Mouse (Mus musculus): Measurements from ENCODE around the gene Ccdc113. TPM values are rescaled to one million over a fixed set of nuclear protein-coding genes. Genes with fewer than 3 reads are reported as not detected.
A peak's percentile ranks its signal among the peaks of the same experiment; 100 is the strongest.

Ccdc113 gene
- total RNA-seq, 2 experiments from 2014 or later = 0.23 TPM; not detected in 1

DNA sequence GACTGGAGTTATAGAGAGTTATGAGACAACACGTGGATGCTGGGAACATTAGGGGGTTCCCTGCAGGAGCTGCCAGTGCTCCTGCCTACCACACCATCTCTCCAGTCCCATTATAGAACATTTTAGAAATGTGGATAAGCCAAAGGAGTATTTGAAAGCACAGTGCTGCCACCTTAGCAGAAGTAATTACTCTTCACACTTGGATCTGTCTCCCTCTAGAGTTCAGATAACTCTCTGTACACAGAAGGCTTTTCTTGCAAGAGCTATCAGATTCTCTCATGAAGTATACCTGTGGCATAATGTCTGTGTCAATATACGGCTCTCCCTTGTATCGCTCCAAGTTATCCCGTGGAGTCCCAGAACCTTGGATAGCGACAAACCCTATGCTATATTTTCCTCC is 5.6 kb downstream of the Ccdc113 start:
- no peak for DNase-seq

DNA sequence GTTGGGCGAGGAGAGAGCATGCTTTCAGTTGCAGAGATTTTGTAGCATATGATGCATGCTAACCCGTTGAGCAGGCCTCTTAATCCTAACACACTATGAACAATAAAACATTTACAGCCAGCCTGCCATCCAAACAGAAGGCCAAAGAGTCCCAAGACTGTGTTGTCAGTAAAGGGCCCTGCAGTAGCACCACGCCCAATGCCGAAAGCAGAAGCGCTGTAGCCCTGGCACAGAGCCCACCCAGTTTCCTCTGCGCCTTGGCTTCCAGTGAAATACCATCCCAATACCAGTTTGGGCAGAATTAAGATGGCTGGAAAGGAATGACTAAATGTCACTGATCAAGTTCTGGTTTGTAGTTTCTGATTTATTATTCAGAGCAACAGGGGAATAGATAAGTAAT is 8.3 kb downstream of the Ccdc113 start:
- DNase-seq = no peak

DNA sequence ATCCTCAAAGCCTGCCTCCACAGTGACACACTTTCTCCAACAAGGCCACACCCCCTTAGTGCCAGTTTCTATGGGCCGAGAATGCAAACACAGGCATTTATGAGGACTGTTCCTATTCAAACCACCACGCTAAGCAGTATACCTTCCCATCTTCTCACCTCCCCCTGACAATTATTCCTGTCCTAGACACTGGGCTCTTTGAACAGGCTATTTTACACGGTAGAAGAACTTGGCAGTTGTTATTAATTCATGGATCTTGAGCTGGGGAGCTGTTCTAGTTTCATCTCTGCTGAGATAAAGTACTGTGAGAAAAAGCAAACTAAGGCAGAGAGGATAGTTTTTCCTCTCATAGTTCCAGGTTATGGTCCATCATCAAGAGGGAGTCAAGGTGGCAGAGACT is 9.2 kb downstream of the Ccdc113 start:
- DNase-seq = no peak

DNA sequence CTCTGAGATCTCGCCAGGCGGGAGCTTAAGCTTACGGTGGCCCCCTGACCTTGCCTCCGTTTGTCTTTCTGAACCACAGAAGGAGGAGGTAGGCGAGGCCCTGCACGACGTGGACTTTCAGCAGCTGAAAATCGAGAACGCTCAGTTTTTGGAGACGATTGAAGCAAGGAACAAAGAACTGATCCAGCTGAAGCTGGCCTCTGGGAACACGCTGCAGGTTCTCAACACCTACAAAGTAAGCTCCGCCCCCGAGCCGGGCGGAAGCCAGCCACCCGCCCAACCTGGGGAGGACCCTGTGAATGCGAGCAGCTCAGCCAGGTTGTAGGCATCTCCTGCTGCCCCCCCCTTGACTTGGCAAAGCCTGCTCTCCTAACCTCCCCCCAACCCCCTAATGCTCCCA is 11.9 kb downstream of the Ccdc113 start:
- no peak for DNase-seq

DNA sequence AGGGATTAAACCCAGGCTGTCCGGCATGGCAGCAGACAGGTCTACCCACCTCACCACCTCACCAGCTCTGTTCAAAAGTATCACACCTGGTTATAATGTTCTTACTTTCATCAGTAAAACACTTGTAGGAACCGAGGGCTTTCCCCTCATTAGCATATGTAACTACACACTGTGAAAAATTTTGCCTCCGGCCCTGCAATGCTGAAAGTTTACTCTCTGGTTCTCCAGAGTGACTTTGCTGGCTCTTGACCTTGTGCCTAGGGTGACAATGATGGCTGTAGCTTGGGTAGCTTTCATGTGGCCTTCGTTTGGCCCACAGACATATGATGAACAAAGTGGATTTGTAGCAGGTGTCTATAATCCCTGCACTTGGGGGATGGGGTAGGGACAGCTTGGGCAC is 13.1 kb downstream of the Ccdc113 start:
- no peak for DNase-seq

DNA sequence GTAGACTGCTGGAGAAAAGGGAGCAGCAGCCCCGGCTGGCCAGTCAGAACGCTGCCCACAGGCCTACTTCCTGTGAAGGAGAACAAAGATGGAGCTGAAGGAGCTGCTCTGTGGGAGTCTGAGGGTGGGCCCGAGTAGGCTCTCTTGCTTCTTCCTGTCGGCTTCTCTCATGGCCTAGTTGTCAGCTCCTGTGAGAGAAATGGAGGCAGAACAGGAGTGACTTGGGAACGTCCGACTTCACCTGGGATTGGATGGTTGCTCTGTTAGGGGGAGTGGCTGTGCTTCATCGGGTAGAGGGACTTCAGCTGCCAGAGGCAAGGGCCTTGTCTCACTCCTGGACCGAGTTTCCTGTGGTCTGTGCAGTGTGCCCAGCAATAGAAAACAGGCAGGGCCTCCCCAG is 14.0 kb downstream of the Ccdc113 start:
- no peak for DNase-seq

DNA sequence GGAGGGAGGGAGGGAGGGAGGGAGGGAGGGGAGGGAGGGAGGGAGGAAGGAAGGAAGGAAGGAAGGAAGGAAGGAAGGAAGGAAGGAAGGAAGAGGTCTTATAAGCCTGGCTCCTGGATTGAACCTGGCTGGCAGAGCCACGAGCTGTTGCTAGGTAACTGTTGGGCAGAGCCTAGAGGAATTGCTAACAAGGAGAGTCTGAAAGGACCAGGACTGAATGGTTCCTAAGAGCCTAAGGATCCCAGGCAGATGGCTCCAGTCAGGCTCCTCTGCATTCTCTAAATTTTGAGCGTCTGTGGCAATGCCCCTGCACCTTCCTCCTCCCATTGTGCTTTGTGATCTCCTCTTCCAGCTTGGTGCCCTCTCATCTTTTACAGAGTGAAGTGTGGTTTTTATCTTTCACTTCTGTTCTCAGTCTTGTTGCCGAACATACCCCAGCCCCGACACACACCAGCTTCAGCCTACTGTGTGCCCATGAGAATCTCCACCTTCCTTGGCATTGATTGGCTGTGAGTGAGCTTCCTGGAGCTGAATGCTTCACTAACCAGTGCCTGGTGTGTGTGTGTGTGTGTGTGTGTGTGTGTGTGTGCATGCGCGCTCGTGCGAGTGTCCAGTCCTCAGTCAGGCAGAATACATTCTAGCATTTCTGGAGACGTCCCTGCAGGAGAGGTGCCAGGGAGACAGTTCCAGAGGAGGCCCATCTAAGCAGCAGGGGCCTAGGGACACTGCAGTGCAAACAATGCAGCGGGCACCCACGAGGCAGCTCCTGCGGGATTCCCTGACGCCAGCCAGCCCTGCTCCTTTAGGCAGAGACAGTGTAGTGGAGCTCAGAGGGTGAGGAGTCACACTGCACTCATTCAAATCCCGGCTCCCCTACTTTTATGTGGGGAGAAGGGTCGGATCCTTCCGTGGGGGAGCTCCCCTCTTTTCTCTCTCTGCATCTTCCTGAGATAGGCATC is 16.3 kb downstream of the Ccdc113 start:
- no peak for DNase-seq

DNA sequence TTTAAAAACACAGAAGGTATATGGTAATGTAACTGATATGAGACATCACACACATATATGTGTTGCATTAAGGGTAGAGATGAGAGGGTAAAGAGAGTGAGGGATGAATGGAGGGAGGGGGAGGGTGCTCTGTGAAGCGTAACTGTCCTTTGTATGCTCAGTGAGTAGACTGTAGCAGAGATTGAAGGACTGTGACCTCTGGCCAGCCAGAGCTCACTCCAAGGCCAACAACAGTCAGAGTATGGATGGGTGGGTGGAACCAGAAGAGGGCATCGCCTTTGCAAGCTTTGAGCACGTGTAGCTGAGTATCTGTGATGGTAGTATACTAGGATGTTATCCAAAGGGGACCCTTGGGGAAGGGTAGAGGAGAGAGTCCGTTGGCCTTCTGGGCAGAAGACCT is 17.7 kb downstream of the Ccdc113 start:
- no peak for DNase-seq

DNA sequence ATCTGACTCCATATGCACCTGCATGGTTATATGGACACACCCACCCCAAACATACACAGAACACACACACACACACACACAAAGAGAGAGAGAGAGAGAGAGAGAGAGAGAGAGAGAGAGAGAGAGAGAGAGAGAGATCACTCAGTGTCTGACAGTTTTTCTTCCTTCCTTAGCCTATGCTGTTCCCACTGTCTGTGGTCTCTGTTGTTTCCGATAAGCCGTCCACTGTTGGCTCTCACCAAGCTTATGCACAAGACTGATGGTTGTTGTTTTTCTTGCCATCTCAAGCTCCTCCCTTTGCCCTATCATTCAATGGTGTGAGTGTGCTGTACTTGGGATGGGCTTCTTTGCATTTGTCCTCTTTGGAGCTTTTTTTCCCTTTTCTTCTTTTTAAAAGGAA is 22.1 kb downstream of the Ccdc113 start:
- no peak for DNase-seq

DNA sequence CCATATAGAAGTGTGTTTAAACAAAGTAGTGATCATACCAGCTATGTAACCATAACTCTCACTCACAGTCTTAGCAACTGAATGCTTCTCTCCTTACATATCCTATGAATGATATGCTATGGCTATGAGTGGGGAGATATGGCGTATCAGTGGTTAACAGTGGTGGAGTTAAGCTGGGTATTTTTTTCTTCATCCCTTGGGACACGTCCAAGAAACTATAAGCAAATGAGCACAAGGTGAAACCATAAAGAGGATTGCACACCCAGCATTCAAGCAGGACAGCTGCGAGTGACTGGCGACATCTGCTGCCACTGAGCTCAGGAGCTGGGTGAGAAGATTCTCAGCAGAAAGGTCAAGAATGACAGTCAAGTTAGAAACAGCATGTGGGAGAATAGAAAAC is 32.3 kb downstream of the Ccdc113 start:
- no peak for DNase-seq

DNA sequence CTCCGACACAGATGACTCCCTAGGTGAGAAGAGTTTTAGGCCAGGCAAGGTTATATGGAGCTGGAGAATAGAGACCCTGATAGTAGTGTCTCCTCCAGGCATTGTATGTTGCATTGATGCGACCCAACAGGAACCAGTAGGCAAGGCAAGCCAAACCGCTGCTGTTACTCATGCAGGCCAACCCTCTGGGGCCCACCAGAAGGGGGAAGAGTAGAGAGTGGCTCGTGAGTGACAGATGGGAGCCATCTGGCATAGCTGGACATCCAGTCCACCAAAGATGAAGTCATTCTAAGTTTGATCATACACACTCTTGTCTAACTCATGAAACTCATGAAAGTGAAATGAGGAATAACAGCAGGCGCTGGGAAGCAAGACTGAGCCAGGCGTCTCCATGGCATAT is 32.9 kb downstream of the Ccdc113 start:
- DNase-seq = peak in 1 of 2 experiments; percentile 4

DNA sequence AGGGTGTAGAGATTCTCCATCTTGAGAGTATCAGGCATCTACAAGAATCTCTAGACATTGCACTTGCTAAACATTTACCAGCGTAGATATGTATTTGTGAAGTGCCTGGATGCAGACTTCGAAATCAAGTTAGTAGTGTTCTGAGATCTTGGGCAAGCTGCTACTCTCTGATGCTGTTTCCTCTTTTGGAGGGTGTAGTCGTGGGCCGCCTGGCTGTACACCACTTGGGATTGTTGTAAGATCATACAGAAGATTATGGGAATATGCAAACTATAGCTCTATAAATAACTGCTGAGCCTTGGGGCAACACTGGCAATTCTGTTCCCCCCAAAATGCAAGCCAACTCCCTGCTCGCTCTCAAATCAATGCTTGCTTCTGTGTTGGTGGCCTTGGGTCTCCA is 39.3 kb downstream of the Ccdc113 start:
- DNase-seq = no peak

DNA sequence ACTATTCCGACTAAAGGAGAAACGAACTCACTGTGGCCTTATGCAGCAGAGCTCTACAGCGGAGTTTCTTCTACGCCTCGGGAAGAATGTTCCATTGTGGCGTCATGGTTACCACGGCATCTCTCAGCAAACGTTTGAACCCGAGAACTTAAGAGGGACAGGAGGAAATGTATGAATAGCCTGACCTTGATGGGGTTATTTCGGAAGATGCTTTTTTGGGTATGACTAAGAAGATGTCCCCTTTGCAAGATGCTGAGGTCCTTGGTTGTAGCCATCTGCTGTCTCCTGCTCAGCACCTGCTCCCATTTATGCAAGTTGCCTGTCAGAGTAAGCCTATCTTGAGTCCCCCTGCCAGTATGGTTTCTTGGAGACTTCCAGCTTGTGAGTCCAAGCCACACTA is 42.4 kb downstream of the Ccdc113 start, which contains the start of gene Prss54:
Gene Prss54, minus strand, starts transcription at position 101 of the 400 bp plus-strand sequence.
- DNase-seq = no peak

DNA sequence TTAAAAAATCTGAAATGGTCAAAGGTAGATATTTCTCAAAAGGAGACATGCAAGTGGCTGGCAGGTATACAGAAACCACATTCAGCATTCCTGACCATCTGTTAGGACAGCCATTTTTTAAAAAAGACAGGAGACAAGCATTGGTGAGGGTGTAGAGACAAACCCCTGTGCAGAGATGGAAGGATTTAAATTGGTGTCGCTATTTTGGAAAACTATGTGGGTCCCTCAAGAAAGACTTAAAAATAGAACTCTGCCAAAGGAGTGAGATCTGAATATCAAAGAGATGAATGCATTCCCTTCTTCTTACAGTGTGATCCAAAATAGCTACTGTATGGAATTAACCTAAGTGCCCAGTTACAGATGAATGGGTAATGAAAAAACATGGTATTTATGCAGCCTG is 53.5 kb downstream of the Ccdc113 start:
- DNase-seq = no peak

DNA sequence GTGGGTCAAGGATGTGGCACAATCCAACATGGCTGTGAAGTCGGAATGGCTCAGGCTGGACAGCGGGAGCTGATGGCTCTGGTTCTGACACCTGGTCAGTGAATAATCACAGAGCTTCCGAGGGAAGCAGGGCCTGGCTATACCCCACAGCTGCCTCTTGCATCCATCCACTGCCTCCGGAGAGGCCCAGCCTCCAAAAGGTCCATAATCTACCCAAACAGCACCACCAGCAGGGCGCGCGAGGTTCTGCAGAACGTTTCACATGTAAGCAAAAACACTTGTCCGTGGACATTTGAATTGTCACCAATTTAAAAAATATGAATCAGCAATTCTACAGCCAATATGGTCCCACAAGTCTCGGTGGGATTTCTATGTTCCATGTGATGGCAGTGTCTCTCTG is 55.4 kb downstream of the Ccdc113 start:
- no peak for DNase-seq

DNA sequence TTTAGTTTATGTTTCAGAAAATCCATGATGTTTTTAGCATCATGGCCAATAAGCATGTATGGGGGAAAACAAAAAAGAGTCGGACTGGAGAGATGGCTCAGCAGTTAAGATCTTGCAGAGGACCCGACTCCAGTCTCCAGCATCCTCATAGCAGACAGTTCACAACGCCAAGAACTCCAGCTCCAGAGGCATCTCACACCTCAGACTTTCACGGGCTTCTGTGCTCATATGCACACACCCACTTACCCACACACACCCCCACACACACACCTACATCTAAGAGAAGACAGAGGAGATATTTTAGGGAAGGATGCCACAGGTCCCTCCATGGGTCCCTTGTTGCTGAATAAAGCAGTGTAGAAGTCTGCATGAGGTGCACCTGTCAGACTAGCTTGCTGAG is 56.7 kb downstream of the Ccdc113 start:
- no peak for DNase-seq

DNA sequence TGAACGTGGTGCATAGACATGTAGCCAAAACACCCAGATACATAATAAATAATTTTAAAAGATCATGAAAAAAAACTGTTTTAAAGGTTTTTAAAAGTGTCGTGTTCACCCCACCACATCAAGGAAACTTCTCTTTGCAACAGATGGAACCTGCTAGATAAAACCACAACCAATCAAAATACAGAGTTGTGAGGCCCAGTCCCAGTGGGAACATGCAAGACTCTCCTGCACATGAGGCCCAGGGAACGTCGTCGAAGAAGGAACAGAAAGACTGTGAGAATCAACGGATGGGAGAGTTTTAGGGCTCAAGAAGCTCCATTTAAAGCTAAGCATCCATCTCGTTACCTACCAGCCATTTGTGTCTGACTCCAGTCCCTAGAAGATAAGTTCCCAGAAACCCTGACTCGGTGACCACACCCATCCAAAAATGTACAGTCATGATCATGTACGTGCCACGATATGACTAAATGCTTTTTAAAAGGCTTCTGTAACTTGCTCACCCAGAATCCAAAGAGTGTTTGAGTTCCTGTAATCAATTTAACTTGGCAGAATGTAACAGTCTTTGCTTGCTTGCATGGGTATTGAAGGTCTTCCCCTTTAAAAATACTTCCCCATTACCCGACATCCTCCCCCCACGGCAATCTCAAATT is 58.4 kb downstream of the Ccdc113 start:
- no peak for DNase-seq

DNA sequence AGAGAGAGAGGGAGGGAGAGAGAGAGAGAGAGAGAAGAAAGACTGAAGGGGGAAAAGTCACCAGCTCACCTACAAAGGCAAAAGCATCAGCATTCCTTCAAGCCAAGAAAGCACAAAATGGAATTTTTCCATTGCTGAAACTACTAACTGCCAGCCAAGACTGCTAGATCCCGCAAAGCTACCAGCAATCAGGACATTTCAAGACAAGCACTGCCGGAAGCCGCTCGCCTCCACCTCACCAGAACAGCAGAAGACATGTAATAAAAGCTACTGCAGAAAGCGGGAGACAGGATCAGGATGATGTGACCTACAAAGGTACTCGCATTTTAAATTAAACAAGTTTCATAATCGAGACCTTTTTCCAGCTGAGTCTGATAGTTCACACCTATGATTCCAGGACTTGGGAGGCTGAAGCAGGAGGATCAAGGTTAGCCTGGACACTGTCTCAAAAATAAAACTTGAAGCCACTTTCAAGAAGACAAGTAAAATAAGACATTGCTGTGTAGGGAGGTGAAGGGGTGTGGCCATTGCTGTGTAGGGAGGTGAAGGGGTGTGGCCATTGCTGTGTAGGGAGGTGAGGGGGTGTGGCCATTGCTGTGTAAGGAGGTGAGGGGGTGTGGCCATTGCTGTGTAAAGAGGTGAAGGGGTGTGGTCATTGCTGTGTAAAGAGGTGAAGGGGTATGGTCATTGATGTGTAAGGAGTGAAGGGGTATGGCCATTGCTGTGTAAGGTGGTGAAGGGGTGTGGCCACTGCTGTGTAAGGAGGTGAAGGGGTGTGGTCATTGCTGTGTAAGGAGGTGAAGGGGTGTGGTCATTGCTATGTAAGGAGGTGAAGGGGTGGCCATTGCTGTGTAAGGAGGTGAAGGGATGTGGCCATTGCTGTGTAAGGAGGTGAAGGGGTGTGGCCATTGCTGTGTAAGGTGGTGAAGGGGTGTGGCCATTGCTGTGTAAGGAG is 59.8 kb downstream of the Ccdc113 start:
- no peak for DNase-seq

DNA sequence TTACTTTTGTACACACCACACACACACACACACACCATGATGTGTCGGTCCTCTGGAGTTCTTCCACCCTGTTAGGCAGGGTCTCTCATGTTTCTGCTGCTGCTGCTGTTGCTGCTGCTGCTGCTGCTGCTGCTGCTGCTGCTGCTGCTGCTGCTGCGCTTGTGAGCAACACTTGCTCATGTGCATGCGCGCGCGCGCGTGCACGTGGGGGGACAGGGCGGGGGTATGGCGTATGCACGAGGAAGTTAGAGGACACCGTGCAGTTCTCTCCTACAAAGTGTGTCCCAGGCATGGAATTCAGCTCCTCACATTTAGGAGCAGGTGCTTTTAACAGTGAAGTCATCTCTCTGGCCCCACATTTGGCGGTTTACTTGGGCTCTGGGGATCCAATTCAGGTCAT is 61.2 kb downstream of the Ccdc113 start:
- no peak for DNase-seq

DNA sequence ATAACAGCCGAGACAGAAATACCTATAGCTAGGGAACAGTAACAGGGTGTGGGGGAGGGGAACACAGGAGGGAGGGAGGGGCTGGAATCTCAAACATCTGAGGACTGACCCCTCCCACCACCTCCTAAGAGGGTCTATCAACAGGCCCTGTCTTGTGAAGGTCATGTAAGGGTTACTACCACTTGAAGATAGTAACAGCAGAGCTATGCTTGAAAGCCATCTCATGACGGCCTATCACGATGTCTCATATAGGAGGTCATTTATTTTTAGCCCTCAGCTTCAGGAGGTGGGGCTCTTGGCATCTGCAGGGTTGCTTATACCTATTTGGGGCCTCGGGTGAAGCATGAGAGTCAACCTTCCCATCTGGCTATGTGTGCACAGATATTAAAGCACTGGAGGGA is 63.0 kb downstream of the Ccdc113 start:
- DNase-seq = peak; percentile 48 to 67

DNA sequence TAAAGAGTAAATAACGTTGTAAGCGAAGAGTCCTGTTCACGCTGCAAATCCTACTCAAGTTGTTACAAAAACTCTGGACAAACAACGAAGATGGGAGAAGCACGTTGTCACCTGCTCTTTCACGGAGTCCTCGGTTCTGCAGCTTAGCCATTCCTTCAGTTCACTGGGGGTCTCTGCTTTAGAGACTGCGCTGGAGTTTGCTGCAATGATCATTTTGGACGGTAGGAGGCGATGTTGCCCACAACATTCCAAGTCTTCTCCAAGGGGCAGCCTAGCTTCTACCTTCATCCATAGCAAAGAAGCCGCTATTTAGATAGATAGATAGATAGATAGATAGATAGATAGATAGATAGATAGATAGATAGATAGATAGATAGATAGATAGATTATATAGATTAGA is 66.0 kb downstream of the Ccdc113 start:
- peak in 1 of 2 experiments; percentile 67 for DNase-seq

DNA sequence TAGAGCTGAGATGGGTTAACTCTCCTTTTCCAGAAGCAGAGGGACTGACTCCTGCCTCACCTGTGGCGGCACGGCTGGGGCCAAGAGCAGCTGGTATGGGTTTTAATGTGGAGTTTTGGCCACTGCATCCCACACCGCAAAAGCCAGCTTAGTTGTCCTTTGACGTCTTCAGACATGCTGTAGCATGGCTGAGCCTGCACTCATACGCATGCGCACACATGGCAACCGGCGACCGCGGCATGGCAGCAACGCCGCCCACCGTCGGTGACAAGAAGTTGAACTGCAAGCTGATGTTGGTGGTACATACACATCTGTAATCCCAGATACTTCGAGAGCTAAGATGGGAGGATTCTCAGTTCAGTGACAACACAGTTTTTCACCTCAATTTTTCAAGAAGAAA is 67.4 kb downstream of the Ccdc113 start:
- DNase-seq = no peak
